Mouse (Mus musculus) stomach, postnatal 0 days (tissue): ENCODE measurements at regions not wholly inside any gene's neighbourhood (a gene's known extent, or its start where the extent isn't known, plus 50 kb on each side); places are given as distances from the start of the nearest gene placed in this dataset.

Experiments
- ATAC-seq: fragments of 200-750 bp; cut with Nextera tagmentation; 2 replicates; pipeline ENCODE4 v1.8.0; 2017; ENCODE audit not compliant: low FRiP score, low TSS enrichment
- DNase-seq: peaks from one replicate; pipeline ENCODE4 v3.0.0-alpha.2; 2016; ENCODE audit warnings: low spot score
- H3K27ac ChIP-seq: fragments of 300-500 bp; sonication (generic); replicated peaks from 2 replicates; pipeline ENCODE4 v1.5.1; 2014; ENCODE audit warnings: mild to moderate bottlenecking, control low read depth
- H3K27me3 ChIP-seq: fragments of 300-500 bp; sonication (generic); 2 replicates; pipeline ENCODE4 v1.6.1; 2014; ENCODE audit warnings: low read length; ENCODE audit not compliant: control insufficient read depth, insufficient read depth
- H3K36me3 ChIP-seq: fragments of 300-500 bp; sonication (generic); 2 replicates; pipeline ENCODE4 v1.6.1; 2014; ENCODE audit warnings: low read length, mixed read lengths; ENCODE audit not compliant: control insufficient read depth, insufficient read depth
- H3K4me1 ChIP-seq: fragments of 300-500 bp; sonication (generic); replicated peaks from 2 replicates; pipeline ENCODE4 v1.6.1; 2014; ENCODE audit warnings: antibody characterized with exemption; ENCODE audit not compliant: control insufficient read depth, insufficient read depth
- H3K4me2 ChIP-seq: fragments of 300-500 bp; sonication (generic); replicated peaks from 2 replicates; pipeline ENCODE4 v1.6.1; 2014; ENCODE audit warnings: low read depth, mild to moderate bottlenecking, control low read depth, moderate library complexity
- H3K4me3 ChIP-seq: fragments of 300-500 bp; sonication (generic); 2 replicates; pipeline ENCODE4 v1.5.1; 2014; ENCODE audit warnings: low read depth, low read length, control low read depth
- H3K9ac ChIP-seq: fragments of 300-500 bp; sonication (generic); 2 replicates; pipeline ENCODE4 v1.6.1; 2014; ENCODE audit warnings: mild to moderate bottlenecking, low read length, control low read depth, mixed read lengths
- H3K9me3 ChIP-seq: fragments of 300-500 bp; sonication (generic); 2 replicates; pipeline ENCODE4 v1.6.1; 2016; ENCODE audit warnings: low read length; ENCODE audit not compliant: control insufficient read depth
- CTCF ChIP-seq: IDR thresholded peaks from 2 replicates; pipeline ENCODE4 v1.5.1; 2016; ENCODE audit warnings: antibody characterized with exemption, low read depth, mild to moderate bottlenecking, moderate library complexity
- EP300 ChIP-seq: optimal IDR thresholded peaks from 2 replicates; pipeline ENCODE3; 2016; ENCODE audit warnings: antibody characterized with exemption
- WGBS: fragments of 180-500 bp; shearing (Covaris S2); extraction: QIAGEN DNeasy Blood & Tissue Kit; methylation state at CpG from one replicate; pipeline ENCODE4 v1.1.7; 2014; 5-methylcytosine and 5-hydroxymethylcytosine counted together

- no peaks in the 10 kb centered on the region for H3K4me1 ChIP-seq
- 73% methylated on average over 9 of the region's 9 CpGs for WGBS
- H3K9ac ChIP-seq, result no peak overlapping the region
- H3K27me3 ChIP-seq, result no peaks in the 10 kb centered on the region
- no peak for TF ChIP-seq EP300
- no peak for TF ChIP-seq CTCF
- H3K4me2 ChIP-seq, result no peak overlapping the region
- H3K4me3 ChIP-seq, result no peak overlapping the region
- H3K36me3 ChIP-seq, result no peaks in the 10 kb centered on the region
- H3K27ac ChIP-seq, result no peak overlapping the region
- no peak for ATAC-seq
- no peaks in the 10 kb centered on the region for H3K9me3 ChIP-seq
- DNase-seq, result no peak
Measured at GRCm38 (mm10) chr13:102173382-102174234, 405.6 kb upstream of the Pik3r1 start.

DNA sequence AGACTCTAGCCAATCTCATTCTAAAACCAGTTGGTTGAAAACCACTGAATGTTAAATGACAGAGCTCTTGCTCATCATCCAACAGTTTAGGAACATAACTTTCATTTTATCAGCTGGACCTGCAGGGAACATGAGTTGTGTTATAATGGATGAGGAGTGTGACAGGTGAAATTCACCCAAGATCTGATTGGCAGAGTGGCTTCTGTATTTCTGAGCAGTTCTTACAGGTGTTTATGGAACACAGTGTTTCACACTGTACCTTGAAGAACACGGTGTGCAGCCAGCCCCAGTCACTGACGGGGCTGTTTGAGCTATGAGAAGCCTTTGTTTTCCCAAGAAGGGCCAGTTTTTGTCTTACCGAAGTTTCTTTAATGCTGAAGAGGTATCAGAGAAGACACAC is 406.4 kb upstream of the Pik3r1 start:
- ATAC-seq (no peak), DNase-seq (no peak)
- H3K36me3 ChIP-seq, result no peaks in the 10 kb centered on the region
- H3K4me1 ChIP-seq, result no peaks in the 10 kb centered on the region
- no peak overlapping the region for H3K27ac ChIP-seq
- TF ChIP-seq CTCF (no peak), EP300 (no peak)
- H3K27me3 ChIP-seq, result no peaks in the 10 kb centered on the region
- 66% methylated on average over 3 of the region's 3 CpGs for WGBS
- no peak overlapping the region for H3K4me3 ChIP-seq
- no peaks in the 10 kb centered on the region for H3K9me3 ChIP-seq
- no peak overlapping the region for H3K9ac ChIP-seq
- H3K4me2 ChIP-seq, result no peak overlapping the region

- no peak for ATAC-seq
- H3K4me3 ChIP-seq, result no peak overlapping the region
- no peak overlapping the region for H3K27ac ChIP-seq
- no peak overlapping the region for H3K9ac ChIP-seq
- no peaks in the 10 kb centered on the region for H3K27me3 ChIP-seq
- no peaks in the 10 kb centered on the region for H3K36me3 ChIP-seq
- H3K4me1 ChIP-seq, result no peaks in the 10 kb centered on the region
- 69% methylated on average over 2 of the region's 2 CpGs for WGBS
- TF ChIP-seq EP300 (no peak), CTCF (no peak)
- no peak overlapping the region for H3K4me2 ChIP-seq
- DNase-seq, result no peak
- no peaks in the 10 kb centered on the region for H3K9me3 ChIP-seq
Measured at GRCm38 (mm10) chr13:102174896-102175295, 406.9 kb upstream of the Pik3r1 start.

DNA sequence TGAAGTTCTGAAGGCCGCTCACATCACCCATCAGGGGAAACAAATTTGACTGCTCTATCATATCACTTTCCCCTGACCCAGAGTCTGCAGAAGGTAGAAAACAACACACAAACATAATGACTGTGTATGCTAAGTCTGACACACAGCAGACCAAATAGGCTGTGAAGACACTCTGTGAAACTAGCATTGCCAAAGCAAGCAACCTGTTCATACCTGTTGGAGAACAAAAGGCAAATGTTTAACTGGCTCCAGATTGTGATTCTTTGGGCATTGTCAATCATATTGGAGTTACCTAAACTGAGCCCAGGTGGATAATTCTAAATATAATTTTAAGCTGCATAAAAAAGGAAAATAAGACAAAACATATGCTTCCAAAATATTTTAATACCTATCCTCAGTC is 407.4 kb upstream of the Pik3r1 start:
- Histone ChIP-seq H3K4me1 (no peaks in the 10 kb centered on the region), H3K27me3 (no peaks in the 10 kb centered on the region), H3K27ac (no peak overlapping the region), H3K4me2 (no peak overlapping the region), H3K9me3 (no peaks in the 10 kb centered on the region), H3K9ac (no peak overlapping the region), H3K36me3 (no peaks in the 10 kb centered on the region), H3K4me3 (no peak overlapping the region)
- WGBS, result 97% methylated on average over 1 of the region's 1 CpGs
- TF ChIP-seq CTCF (no peak), EP300 (no peak)
- no peak for DNase-seq
- no peak for ATAC-seq

DNA sequence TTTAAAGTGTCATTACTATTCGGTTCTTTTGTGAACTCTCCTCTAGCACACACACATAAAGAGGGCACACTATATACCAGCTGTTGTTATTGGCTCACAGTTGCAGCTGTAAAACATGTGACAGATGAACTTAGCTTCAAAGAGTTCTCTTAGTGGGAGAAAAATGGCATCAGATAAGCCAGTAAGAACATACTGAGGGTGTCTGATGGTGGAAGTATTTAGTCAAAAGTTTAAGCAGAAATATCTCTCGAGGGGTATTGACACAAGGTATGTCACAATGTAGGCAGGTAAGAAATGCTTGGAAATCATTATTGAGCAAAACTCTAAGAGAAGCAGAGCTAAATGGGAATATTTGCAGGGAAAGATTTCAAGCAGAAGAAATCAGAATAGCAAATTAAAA is 408.4 kb upstream of the Pik3r1 start:
- no peak overlapping the region for H3K27ac ChIP-seq
- no peak overlapping the region for H3K9ac ChIP-seq
- H3K4me1 ChIP-seq, result no peaks in the 10 kb centered on the region
- no peaks in the 10 kb centered on the region for H3K9me3 ChIP-seq
- no peaks in the 10 kb centered on the region for H3K27me3 ChIP-seq
- WGBS, result 26% methylated on average over 2 of the region's 2 CpGs
- no peak overlapping the region for H3K4me3 ChIP-seq
- TF ChIP-seq EP300 (no peak), CTCF (no peak)
- H3K4me2 ChIP-seq, result no peak overlapping the region
- H3K36me3 ChIP-seq, result no peaks in the 10 kb centered on the region
- ATAC-seq (no peak), DNase-seq (no peak)

GRCm38 (mm10) chr13:102194716-102195115 is 426.7 kb upstream of the Pik3r1 start:
- Histone ChIP-seq H3K27ac (no peak overlapping the region), H3K27me3 (no peaks in the 10 kb centered on the region), H3K4me3 (no peak overlapping the region), H3K4me1 (no peaks in the 10 kb centered on the region), H3K9ac (no peak overlapping the region), H3K36me3 (no peaks in the 10 kb centered on the region), H3K9me3 (no peaks in the 10 kb centered on the region), H3K4me2 (no peak overlapping the region)
- no peak for ATAC-seq
- TF ChIP-seq CTCF (no peak), EP300 (no peak)
- DNase-seq, result no peak
